Mouse (Mus musculus) hindbrain, embryonic 10.5 days (tissue): ENCODE results near the gene Syn3. TPM values are rescaled to one million over a fixed set of nuclear protein-coding genes. Genes with fewer than 3 reads are reported as not detected.

Source experiments
- DNase-seq: peaks from one replicate; pipeline ENCODE4 v3.0.0-alpha.2; 2017; ENCODE audit warnings: low spot score
- H3K27ac ChIP-seq: fragments of 300-500 bp; sonication (generic); 2 replicates; pipeline ENCODE4 v1.5.1; 2016; ENCODE audit warnings: mild to moderate bottlenecking, moderate library complexity
- H3K27me3 ChIP-seq: fragments of 300-500 bp; sonication (generic); 2 replicates; pipeline ENCODE4 v1.6.1; 2016; ENCODE audit warnings: mild to moderate bottlenecking; ENCODE audit not compliant: poor library complexity, insufficient read depth, severe bottlenecking
- H3K36me3 ChIP-seq: fragments of 300-500 bp; sonication (generic); 2 replicates; pipeline ENCODE4 v1.6.1; 2016; ENCODE audit warnings: mild to moderate bottlenecking, moderate library complexity
- H3K4me1 ChIP-seq: fragments of 300-500 bp; sonication (generic); replicated peaks from 2 replicates; pipeline ENCODE4 v1.6.1; 2016; ENCODE audit warnings: mild to moderate bottlenecking
- H3K4me3 ChIP-seq: fragments of 300-500 bp; sonication (generic); 2 replicates; pipeline ENCODE4 v1.5.1; 2016; ENCODE audit warnings: mild to moderate bottlenecking, moderate library complexity
- H3K9me3 ChIP-seq: fragments of 300-500 bp; sonication (generic); 2 replicates; pipeline ENCODE4 v1.6.1; 2016; ENCODE audit warnings: mild to moderate bottlenecking, moderate library complexity
- WGBS: fragments of 180-500 bp; shearing (Covaris S2); methylation state at CpG from one replicate; pipeline ENCODE4 v1.1.7; 2016; 5-methylcytosine and 5-hydroxymethylcytosine counted together
- polyA plus RNA-seq: library from polyadenylated mRNA; unstranded; fragments of >200 nt; fragmentation: Nextera tagmentation; extraction: Ambion mirVana; gene quantifications from 2 replicates; pipeline ENCODE4 v1.2.1, GENCODE M21; 2016

The Syn3 gene
- polyA plus RNA-seq, 1 experiment from 2014 or later, result 3.9 TPM

DNA sequence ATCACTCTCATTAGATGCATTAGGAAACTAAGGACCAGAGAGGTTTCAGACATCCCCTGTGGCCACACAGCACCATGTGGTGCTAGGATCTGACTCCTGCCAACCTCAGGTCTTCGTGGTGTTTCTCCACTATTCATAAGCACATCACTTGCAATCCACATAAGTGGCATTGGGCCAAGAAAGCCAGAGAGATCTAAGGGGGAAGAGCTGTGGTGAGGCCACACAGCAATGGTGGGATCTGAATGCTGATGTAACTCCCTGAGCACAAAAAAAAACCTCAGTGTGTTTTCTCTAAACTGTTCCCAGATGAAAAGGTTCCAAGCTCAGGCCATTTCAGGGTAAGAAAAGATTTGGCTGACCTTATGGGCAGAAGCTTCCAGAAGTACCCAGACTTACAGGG, 162.2 kb downstream of the Syn3 start:
- H3K4me1 ChIP-seq, result peaks cover 70% of the 10 kb centered on the region

GRCm38 (mm10) chr10:86334581-86334980, 164.1 kb downstream of the Syn3 start:
- WGBS, result 39% methylated on average over 8 of the region's 8 CpGs
- peak; percentile 31 for DNase-seq

More for the DNA sequence above, 162.2 kb downstream of the Syn3 start:
- Histone ChIP-seq H3K27me3 (no peaks in the 10 kb centered on the region), H3K4me3 (no peak overlapping the region), H3K36me3 (0 out of 2 replicates have a peak, but pooled peaks cover 2% of the 10 kb centered on the region), H3K27ac (no peak overlapping the region), H3K9me3 (no peaks in the 10 kb centered on the region)
- 80% methylated on average over 1 of the region's 1 CpGs for WGBS
- no peak for DNase-seq

DNA sequence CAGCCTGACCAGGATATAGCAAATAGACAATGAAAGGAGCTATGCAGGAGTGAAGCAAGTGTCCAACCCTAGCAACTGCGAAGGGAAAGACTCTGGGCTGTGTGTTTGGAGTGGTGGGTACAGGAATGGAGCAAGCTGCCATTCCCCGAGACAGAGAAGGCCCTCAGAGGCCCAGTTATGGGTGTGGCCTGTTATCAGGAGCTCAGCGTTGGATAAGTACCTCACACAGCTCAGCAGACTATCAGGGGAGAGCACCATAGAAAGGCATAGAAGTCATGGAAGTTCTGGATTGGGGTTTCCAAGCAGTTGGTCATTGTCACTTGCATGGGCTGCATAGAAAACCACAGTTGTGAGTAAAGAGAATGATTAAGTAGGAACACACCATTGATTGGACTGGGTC, 165.8 kb downstream of the Syn3 start:
- H3K36me3 ChIP-seq, result no peaks in the 10 kb centered on the region
- H3K27ac ChIP-seq, result no peak overlapping the region
- H3K4me3 ChIP-seq, result no peak overlapping the region
- WGBS, result 82% methylated on average over 3 of the region's 3 CpGs
- no peak for DNase-seq
- H3K4me1 ChIP-seq, result peaks cover 52% of the 10 kb centered on the region
- H3K9me3 ChIP-seq, result no peaks in the 10 kb centered on the region
- H3K27me3 ChIP-seq, result no peaks in the 10 kb centered on the region

More at GRCm38 (mm10) chr10:86334581-86334980, 164.1 kb downstream of the Syn3 start:
- H3K4me3 ChIP-seq, result no peak overlapping the region
- peak overlapping the region; percentile 50; the same call in 1 of the 2 replicates for H3K27ac ChIP-seq
- peaks cover 62% of the 10 kb centered on the region for H3K4me1 ChIP-seq
- no peaks in the 10 kb centered on the region for H3K9me3 ChIP-seq
- H3K36me3 ChIP-seq, result 0 out of 2 replicates have a peak, but pooled peaks cover 2% of the 10 kb centered on the region
- H3K27me3 ChIP-seq, result no peaks in the 10 kb centered on the region

- no peaks in the 10 kb centered on the region for H3K27me3 ChIP-seq
- H3K9me3 ChIP-seq, result no peaks in the 10 kb centered on the region
- peaks cover 48% of the 10 kb centered on the region for H3K4me1 ChIP-seq
- peak overlapping the region; percentile 50; the same call in 1 of the 2 replicates for H3K27ac ChIP-seq
- DNase-seq, result no peak
- peaks cover 6% of the 10 kb centered on the region; the same call in 1 of the 2 replicates for H3K36me3 ChIP-seq
- WGBS, result 70% methylated on average over 7 of the region's 7 CpGs
- H3K4me3 ChIP-seq, result no peak overlapping the region
Observed at GRCm38 (mm10) chr10:86331681-86332281, 166.9 kb downstream of the Syn3 start.

GRCm38 (mm10) chr10:86330993-86331680, 167.6 kb downstream of the Syn3 start:
- Histone ChIP-seq H3K9me3 (no peaks in the 10 kb centered on the region), H3K4me1 (peaks cover 48% of the 10 kb centered on the region), H3K27me3 (no peaks in the 10 kb centered on the region), H3K4me3 (no peak overlapping the region), H3K27ac (peak overlapping the region; percentile 50; the same call in 1 of the 2 replicates), H3K36me3 (peaks cover 8% of the 10 kb centered on the region; the same call in 1 of the 2 replicates)
- DNase-seq, result no peak
- 57% methylated on average over 5 of the region's 5 CpGs for WGBS

- 92% methylated on average over 8 of the region's 8 CpGs for whole genome bisulfite sequencing
- no peaks in the 10 kb centered on the region for H3K9me3 ChIP-seq
- peaks cover 8% of the 10 kb centered on the region; the same call in 1 of the 2 replicates for H3K36me3 ChIP-seq
- no peak for DNase-seq
- no peaks in the 10 kb centered on the region for H3K27me3 ChIP-seq
- peaks cover 51% of the 10 kb centered on the region for H3K4me1 ChIP-seq
- no peak overlapping the region for H3K27ac ChIP-seq
- no peak overlapping the region for H3K4me3 ChIP-seq
Observed at GRCm38 (mm10) chr10:86329241-86329882, 169.3 kb downstream of the Syn3 start.

DNA sequence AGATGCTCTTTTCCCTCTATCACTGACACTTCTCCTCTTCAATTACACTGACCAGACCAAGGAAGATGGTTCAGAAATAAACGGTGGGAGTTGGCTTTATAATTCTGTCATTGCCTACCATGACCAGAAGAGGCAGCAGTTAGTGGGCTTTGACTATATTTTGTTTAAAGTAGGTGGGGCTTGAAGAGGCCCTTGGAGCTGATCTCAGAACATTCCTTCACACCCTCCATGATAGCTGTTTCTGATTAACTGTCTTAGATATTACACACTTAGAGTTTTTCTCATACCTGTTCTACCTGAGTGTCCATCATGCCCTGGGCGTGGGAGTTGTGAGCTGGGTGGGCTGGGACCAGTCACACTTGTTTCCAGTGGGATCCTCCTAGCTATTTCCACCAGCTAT, 170.0 kb downstream of the Syn3 start:
- peaks cover 48% of the 10 kb centered on the region for H3K4me1 ChIP-seq
- no peak for DNase-seq
- peaks cover 8% of the 10 kb centered on the region; the same call in 1 of the 2 replicates for H3K36me3 ChIP-seq
- no peak overlapping the region for H3K27ac ChIP-seq
- H3K9me3 ChIP-seq, result no peaks in the 10 kb centered on the region
- H3K27me3 ChIP-seq, result no peaks in the 10 kb centered on the region
- WGBS, result 75% methylated on average over 2 of the region's 2 CpGs
- H3K4me3 ChIP-seq, result no peak overlapping the region

DNA sequence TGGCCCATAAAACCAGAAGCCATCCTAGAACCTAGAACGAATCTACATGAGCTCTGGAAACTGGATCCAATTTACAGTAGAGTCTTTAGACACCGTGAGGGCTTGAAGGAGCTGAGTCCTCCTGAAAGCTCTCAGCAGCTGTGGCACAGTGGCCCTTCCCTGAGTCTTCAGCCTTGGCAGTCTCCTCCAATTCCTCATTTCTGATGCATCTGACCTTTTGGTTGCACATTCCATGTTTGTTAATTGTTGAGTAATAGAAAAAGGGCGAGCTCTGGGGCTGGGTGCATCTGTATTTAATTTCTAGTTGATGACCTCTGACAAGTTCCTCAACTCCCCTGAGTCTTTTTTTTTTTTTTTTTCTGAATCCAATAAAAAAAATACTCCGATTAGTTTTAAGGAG, 170.6 kb downstream of the Syn3 start:
- H3K4me3 ChIP-seq, result no peak overlapping the region
- WGBS, result 72% methylated on average over 4 of the region's 4 CpGs
- DNase-seq, result no peak
- peaks cover 44% of the 10 kb centered on the region for H3K4me1 ChIP-seq
- peaks cover 8% of the 10 kb centered on the region; the same call in 1 of the 2 replicates for H3K36me3 ChIP-seq
- no peaks in the 10 kb centered on the region for H3K27me3 ChIP-seq
- no peak overlapping the region for H3K27ac ChIP-seq
- no peaks in the 10 kb centered on the region for H3K9me3 ChIP-seq

GRCm38 (mm10) chr10:86325272-86325671, 173.4 kb downstream of the Syn3 start:
- WGBS, result 39% methylated on average over 6 of the region's 6 CpGs
- H3K4me3 ChIP-seq, result no peak overlapping the region
- no peak overlapping the region; the same call in 1 of the 2 replicates for H3K27ac ChIP-seq
- no peak for DNase-seq
- H3K9me3 ChIP-seq, result no peaks in the 10 kb centered on the region
- H3K36me3 ChIP-seq, result peaks cover 8% of the 10 kb centered on the region; the same call in 1 of the 2 replicates
- peaks cover 4% of the 10 kb centered on the region; the same call in 1 of the 2 replicates for H3K27me3 ChIP-seq
- H3K4me1 ChIP-seq, result peaks cover 29% of the 10 kb centered on the region

- 85% methylated on average over 4 of the region's 4 CpGs for WGBS
- DNase-seq, result no peak
- Histone ChIP-seq H3K4me1 (peaks cover 44% of the 10 kb centered on the region), H3K27ac (no peak overlapping the region), H3K9me3 (no peaks in the 10 kb centered on the region), H3K4me3 (no peak overlapping the region), H3K27me3 (peaks cover 4% of the 10 kb centered on the region; the same call in 1 of the 2 replicates), H3K36me3 (peaks cover 8% of the 10 kb centered on the region; the same call in 1 of the 2 replicates)
Observed at GRCm38 (mm10) chr10:86323275-86323994, 175.3 kb downstream of the Syn3 start.

DNA sequence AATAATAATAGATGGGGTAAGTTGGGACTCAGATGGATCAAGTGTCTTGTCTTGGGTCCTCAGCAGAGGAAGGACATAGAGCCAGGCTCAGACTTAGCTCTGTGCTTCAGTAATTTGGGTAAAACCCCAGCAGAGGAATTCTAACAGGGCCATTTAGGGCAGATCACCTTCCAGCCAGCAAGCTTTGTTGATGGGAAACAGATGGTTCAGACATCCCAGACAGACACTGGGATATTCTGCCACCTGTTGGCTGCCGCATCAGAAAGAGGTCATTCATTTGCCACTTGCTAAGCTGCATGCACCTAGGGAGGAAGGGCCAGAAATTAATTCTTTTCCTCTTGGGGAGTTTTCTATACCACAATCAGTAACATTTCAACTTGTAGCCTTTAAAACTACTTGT, 176.7 kb downstream of the Syn3 start:
- WGBS, result 42% methylated on average over 1 of the region's 1 CpGs
- no peak for DNase-seq

DNA sequence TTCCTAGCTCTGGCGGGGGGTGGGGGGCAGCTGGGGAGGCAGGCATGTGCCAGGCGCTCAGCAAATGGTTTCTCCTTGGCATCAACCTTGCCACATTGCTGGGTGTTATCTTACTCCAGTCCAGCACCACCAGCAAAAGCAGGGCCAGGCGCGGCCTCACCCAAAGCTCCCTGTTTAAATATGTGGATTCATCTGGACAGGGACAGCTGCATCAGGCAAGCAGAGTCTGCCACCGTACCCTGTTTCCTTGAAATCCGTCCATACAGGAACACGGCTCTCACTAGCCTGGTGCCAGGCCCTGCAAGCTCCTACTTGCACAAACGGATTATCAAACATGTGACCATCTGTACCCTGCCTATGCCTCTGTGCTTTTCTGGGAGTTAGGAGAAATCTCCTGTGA, 177.5 kb downstream of the Syn3 start:
- no peaks in the 10 kb centered on the region for H3K9me3 ChIP-seq
- peaks cover 4% of the 10 kb centered on the region; the same call in 1 of the 2 replicates for H3K27me3 ChIP-seq
- H3K27ac ChIP-seq, result peak overlapping the region; percentile 50; the same call in 1 of the 2 replicates
- peaks cover 47% of the 10 kb centered on the region for H3K4me1 ChIP-seq
- H3K36me3 ChIP-seq, result no peaks in the 10 kb centered on the region
- no peak overlapping the region for H3K4me3 ChIP-seq
- WGBS, result 82% methylated on average over 8 of the region's 8 CpGs
- DNase-seq, result no peak

More for the DNA sequence above, 176.7 kb downstream of the Syn3 start:
- Histone ChIP-seq H3K27me3 (peaks cover 4% of the 10 kb centered on the region; the same call in 1 of the 2 replicates), H3K9me3 (no peaks in the 10 kb centered on the region), H3K4me1 (peaks cover 47% of the 10 kb centered on the region), H3K36me3 (peaks cover 4% of the 10 kb centered on the region; the same call in 1 of the 2 replicates), H3K4me3 (no peak overlapping the region), H3K27ac (no peak overlapping the region)
